Mouse (Mus musculus): ENCODE measurements around the gene Kif20b.

The Kif20b gene

GRCm38 (mm10) chr19:34912366-34912765, 9.8 kb upstream of the Kif20b start:
- in situ Hi-C loops (cut with MboI; ENCODE audit: low sequenced_read_pairs), result no loop called here

GRCm38 (mm10) chr19:34920066-34920465, 2.1 kb upstream of the Kif20b start:
- in situ Hi-C loops (cut with MboI; ENCODE audit: low sequenced_read_pairs), result no loop called here

GRCm38 (mm10) chr19:34920531-34920930, 1.6 kb upstream of the Kif20b start:
- in situ Hi-C loops (cut with MboI; ENCODE audit: low sequenced_read_pairs), result no loop called here

- in situ Hi-C loops (cut with MboI; ENCODE audit: low sequenced_read_pairs), result no loop called here
These were observed 909 bp upstream of the Kif20b start for GRCm38 (mm10) chr19:34921253-34921651.

GRCm38 (mm10) chr19:34922603-34922963, 422 bp downstream of the Kif20b start:
- in situ Hi-C loops (cut with MboI; ENCODE audit: low sequenced_read_pairs), result no loop called here

- in situ Hi-C loops (cut with MboI; ENCODE audit: low sequenced_read_pairs), result no loop called here
These were observed 25.0 kb downstream of the Kif20b start for GRCm38 (mm10) chr19:34947206-34947605.

GRCm38 (mm10) chr19:34953842-34954541, 31.8 kb downstream of the Kif20b start:
- in situ Hi-C loops (cut with MboI; ENCODE audit: low sequenced_read_pairs), result no loop called here

GRCm38 (mm10) chr19:34959369-34959768, 37.2 kb downstream of the Kif20b start:
- in situ Hi-C loops (cut with MboI; ENCODE audit: low sequenced_read_pairs), result no loop called here

- in situ Hi-C loops (cut with MboI; ENCODE audit: low sequenced_read_pairs), result no loop called here
These were observed 62.6 kb downstream of the Kif20b start for GRCm38 (mm10) chr19:34984742-34985141.

GRCm38 (mm10) chr19:34990443-34990842, 68.3 kb downstream of the Kif20b start:
- in situ Hi-C loops (cut with MboI; ENCODE audit: low sequenced_read_pairs), result no loop called here

GRCm38 (mm10) chr19:34992969-34993527, 70.9 kb downstream of the Kif20b start:
- in situ Hi-C loops (cut with MboI; ENCODE audit: low sequenced_read_pairs), result no loop called here

- in situ Hi-C loops (cut with MboI; ENCODE audit: low sequenced_read_pairs), result no loop called here
These were observed 92.9 kb downstream of the Kif20b start for GRCm38 (mm10) chr19:35015058-35015457.

- in situ Hi-C loops (cut with MboI; ENCODE audit: low sequenced_read_pairs), result no loop called here
These were observed 95.5 kb downstream of the Kif20b start for GRCm38 (mm10) chr19:35017474-35018208.

- in situ Hi-C loops (cut with MboI; ENCODE audit: low sequenced_read_pairs), result no loop called here
These were observed 96.0 kb downstream of the Kif20b start for GRCm38 (mm10) chr19:35018209-35018581.

All from CH12F3 (cell line).